Mouse (Mus musculus) T-helper 1 cell (primary cell): ENCODE measurements around the gene Map6.

Experiments
- in situ Hi-C: fragments of 300-600 bp; cut with MboI, MseI; formaldehyde crosslinking; loops from one replicate; pipeline ENCODE4 v1.15.1; 2025; ENCODE audit warnings: high pct_unique_total_duplicates

Gene Map6

GRCm38 (mm10) chr7:99263509-99263908, 3.7 kb upstream of the Map6 start:
- in situ Hi-C loops, result no loop called here

GRCm38 (mm10) chr7:99264597-99264996, 2.6 kb upstream of the Map6 start:
- in situ Hi-C loops, result no loop called here

- in situ Hi-C loops, result no loop called here
Measured at GRCm38 (mm10) chr7:99267897-99268505, 754 bp downstream of the Map6 start.

GRCm38 (mm10) chr7:99268506-99268900, 1.3 kb downstream of the Map6 start:
- in situ Hi-C loops, result no loop called here

GRCm38 (mm10) chr7:99268951-99269945, 2.0 kb downstream of the Map6 start:
- in situ Hi-C loops, result no loop called here

- in situ Hi-C loops, result no loop called here
Measured at GRCm38 (mm10) chr7:99271630-99272029, 4.4 kb downstream of the Map6 start.

GRCm38 (mm10) chr7:99275131-99275530, 7.9 kb downstream of the Map6 start:
- in situ Hi-C loops, result loop anchor here (5.0 kb wide), 1 partner anchor 73 kb away; no protein-coding TSS in a partner anchor

- in situ Hi-C loops, result loop anchor here (5.0 kb wide), 1 partner anchor 74 kb away; no protein-coding TSS in a partner anchor
Measured at GRCm38 (mm10) chr7:99276679-99277078, 9.4 kb downstream of the Map6 start.

GRCm38 (mm10) chr7:99278309-99278708, 11.1 kb downstream of the Map6 start:
- in situ Hi-C loops, result loop anchor here (5.0 kb wide), 1 partner anchor 76 kb away; no protein-coding TSS in a partner anchor

- in situ Hi-C loops, result loop anchor here (5.0 kb wide), 1 partner anchor 77 kb away; no protein-coding TSS in a partner anchor
Measured at GRCm38 (mm10) chr7:99279586-99279985, 12.3 kb downstream of the Map6 start.

- in situ Hi-C loops, result no loop called here
Measured at GRCm38 (mm10) chr7:99287287-99287686, 20.0 kb downstream of the Map6 start.

GRCm38 (mm10) chr7:99290008-99290407, 22.8 kb downstream of the Map6 start:
- in situ Hi-C loops, result no loop called here

- in situ Hi-C loops, result no loop called here
Measured at GRCm38 (mm10) chr7:99290925-99291324, 23.7 kb downstream of the Map6 start.

- in situ Hi-C loops, result no loop called here
Measured at GRCm38 (mm10) chr7:99294198-99294780, 27.0 kb downstream of the Map6 start.

GRCm38 (mm10) chr7:99295104-99295503, 27.9 kb downstream of the Map6 start:
- in situ Hi-C loops, result no loop called here

GRCm38 (mm10) chr7:99300650-99301175, 33.5 kb downstream of the Map6 start:
- in situ Hi-C loops, result no loop called here

GRCm38 (mm10) chr7:99304029-99304428, 36.8 kb downstream of the Map6 start:
- in situ Hi-C loops, result no loop called here

- in situ Hi-C loops, result no loop called here
Measured at GRCm38 (mm10) chr7:99304949-99305372, 37.7 kb downstream of the Map6 start.

GRCm38 (mm10) chr7:99305688-99306087, 38.4 kb downstream of the Map6 start:
- in situ Hi-C loops, result no loop called here

- in situ Hi-C loops, result no loop called here
Measured at GRCm38 (mm10) chr7:99306640-99307039, 39.4 kb downstream of the Map6 start.

- in situ Hi-C loops, result no loop called here
Measured at GRCm38 (mm10) chr7:99311433-99311832, 44.2 kb downstream of the Map6 start.

- in situ Hi-C loops, result no loop called here
Measured at GRCm38 (mm10) chr7:99312058-99312457, 44.8 kb downstream of the Map6 start.
